Mouse (Mus musculus) lung, postnatal 4 days (tissue): ENCODE results near the gene Slc47a1.

Experiments used
- DNase-seq, 2 experiments: peaks; one replicate each; pipeline ENCODE4 v3.0.0; 2021

Gene Slc47a1

GRCm38 (mm10) chr11:61368668-61369067, 9.5 kb downstream of the Slc47a1 start:
- no peak for DNase-seq

- peak; percentile 12 to 72 for DNase-seq
These were observed 11.4 kb downstream of the Slc47a1 start for GRCm38 (mm10) chr11:61366517-61367273.

- no peak for DNase-seq
These were observed 12.2 kb downstream of the Slc47a1 start for GRCm38 (mm10) chr11:61365938-61366337.

GRCm38 (mm10) chr11:61364096-61364495, 14.0 kb downstream of the Slc47a1 start:
- DNase-seq = no peak

- no peak for DNase-seq
These were observed 16.5 kb downstream of the Slc47a1 start for GRCm38 (mm10) chr11:61361515-61362190.

GRCm38 (mm10) chr11:61356600-61356999, 21.5 kb downstream of the Slc47a1 start:
- no peak for DNase-seq

GRCm38 (mm10) chr11:61356111-61356510, 22.0 kb downstream of the Slc47a1 start:
- no peak for DNase-seq

GRCm38 (mm10) chr11:61355351-61355750, 22.8 kb downstream of the Slc47a1 start:
- DNase-seq = no peak

- no peak for DNase-seq
These were observed 23.8 kb downstream of the Slc47a1 start for GRCm38 (mm10) chr11:61354346-61354745.

- no peak for DNase-seq
These were observed 25.1 kb downstream of the Slc47a1 start for GRCm38 (mm10) chr11:61353038-61353437.

- DNase-seq = no peak
These were observed 25.9 kb downstream of the Slc47a1 start for GRCm38 (mm10) chr11:61352138-61352651.

GRCm38 (mm10) chr11:61349337-61349736, 28.8 kb downstream of the Slc47a1 start:
- DNase-seq = peak; percentile 69 to 83

- DNase-seq = no peak
These were observed 32.0 kb downstream of the Slc47a1 start for GRCm38 (mm10) chr11:61346133-61346532.

GRCm38 (mm10) chr11:61342505-61343420, 35.4 kb downstream of the Slc47a1 start, which contains the start of gene Slc47a2:
Gene Slc47a2, minus strand, starts transcription at chr11:61342860.
- DNase-seq = peak; percentile 33 to 38

GRCm38 (mm10) chr11:61341971-61342370, 36.2 kb downstream of the Slc47a1 start:
- no peak for DNase-seq

GRCm38 (mm10) chr11:61341233-61341632, 36.9 kb downstream of the Slc47a1 start:
- DNase-seq = no peak

- no peak for DNase-seq
These were observed 37.8 kb downstream of the Slc47a1 start for GRCm38 (mm10) chr11:61340374-61340773.

- no peak for DNase-seq
These were observed 40.6 kb downstream of the Slc47a1 start for GRCm38 (mm10) chr11:61337586-61337985.

- no peak for DNase-seq
These were observed 57.0 kb downstream of the Slc47a1 start for GRCm38 (mm10) chr11:61320904-61321687.

- DNase-seq = peak in 1 of 2 experiments; percentile 39
These were observed 58.1 kb downstream of the Slc47a1 start for GRCm38 (mm10) chr11:61319923-61320567.

GRCm38 (mm10) chr11:61319233-61319922, 58.8 kb downstream of the Slc47a1 start:
- no peak for DNase-seq
